Mouse (Mus musculus) MEL (cell line): Measurements from ENCODE around the gene Slc1a3. TPM values are rescaled to one million over a fixed set of nuclear protein-coding genes. Genes with fewer than 3 reads are reported as not detected.

ENCODE experiments used
- DNase-seq: peaks from one replicate; pipeline ENCODE4 v3.0.0; 2011; ENCODE audit warnings: low read depth, low spot score
- H3K27ac ChIP-seq: 2 replicates; pipeline ENCODE4 v1.5.1; 2012; ENCODE audit warnings: low read depth, mild to moderate bottlenecking, control low read depth, low read length, moderate library complexity; ENCODE audit not compliant: control insufficient read depth
- H3K27me3 ChIP-seq, 2 experiments: fragments of 150-350 bp in 1 of 2; sonication (generic) in 1 of 2; 2 replicates each; pipeline ENCODE4 v1.6.1; 2012; ENCODE audit warnings: low read length in 2 of 2, mild to moderate bottlenecking in 2 of 2, improper control_type of control experiment in 1 of 2, moderate library complexity in 1 of 2; ENCODE audit not compliant: insufficient read depth in 2 of 2, control insufficient read depth in 1 of 2
- H3K36me3 ChIP-seq, 2 experiments: 2 replicates each; pipeline ENCODE4 v1.6.1; 2012 to 2014; ENCODE audit warnings: low read length in 2 of 2, improper control_type of control experiment in 1 of 2, inconsistent platforms in 1 of 2, mild to moderate bottlenecking in 1 of 2; ENCODE audit not compliant: insufficient read depth in 2 of 2, control insufficient read depth in 1 of 2
- H3K4me1 ChIP-seq, 2 experiments: fragments of 150-350 bp in 1 of 2; sonication (generic) in 1 of 2; 2 replicates each; pipeline ENCODE4 v1.6.1; 2012; ENCODE audit warnings: low read length in 2 of 2, improper control_type of control experiment in 1 of 2, mild to moderate bottlenecking in 1 of 2; ENCODE audit not compliant: insufficient read depth in 2 of 2, control insufficient read depth in 1 of 2
- H3K4me3 ChIP-seq, 2 experiments: fragments of 150-350 bp in 1 of 2; sonication (generic) in 1 of 2; 2 replicates each; pipeline ENCODE4 v1.5.1; 2012; ENCODE audit warnings: low read depth in 2 of 2, low read length in 2 of 2, mild to moderate bottlenecking in 2 of 2, moderate library complexity in 2 of 2, control low read depth in 1 of 2, improper control_type of control experiment in 1 of 2; ENCODE audit not compliant: control insufficient read depth in 1 of 2, insufficient read depth in 1 of 2
- H3K79me2 ChIP-seq: 2 replicates; pipeline ENCODE4 v1.6.1; 2012; ENCODE audit warnings: mild to moderate bottlenecking, low read length, moderate library complexity; ENCODE audit not compliant: control insufficient read depth, poor library complexity, insufficient read depth
- H3K9ac ChIP-seq: 2 replicates; pipeline ENCODE4 v1.6.1; 2012; ENCODE audit warnings: low read depth, mild to moderate bottlenecking, control low read depth, low read length, moderate library complexity; ENCODE audit not compliant: control insufficient read depth, poor library complexity, severe bottlenecking
- H3K9me3 ChIP-seq: fragments of 150-350 bp; sonication (generic); replicated peaks from 2 replicates; pipeline ENCODE4 v1.6.1; 2012; ENCODE audit warnings: mild to moderate bottlenecking, low read length, improper control_type of control experiment, moderate library complexity; ENCODE audit not compliant: insufficient read depth
- BHLHE40 ChIP-seq: IDR thresholded peaks from 2 replicates; pipeline ENCODE4 v1.6.1; 2012; ENCODE audit warnings: low read depth, mild to moderate bottlenecking, inconsistent platforms, low read length, improper control_type of control experiment, borderline replicate concordance
- CTCF ChIP-seq, 3 experiments: IDR thresholded peaks in 2 of 3; conservative IDR thresholded peaks in 1 of 3; 2 replicates each; pipeline ENCODE4 v1.5.1; 2011 to 2012; ENCODE audit warnings: low read length in 3 of 3, low read depth in 2 of 3, mild to moderate bottlenecking in 2 of 3, improper control_type of control experiment in 1 of 3, inconsistent platforms in 1 of 3, mixed read lengths in 1 of 3, moderate library complexity in 1 of 3; ENCODE audit not compliant: control insufficient read depth in 1 of 3, insufficient read depth in 1 of 3, poor library complexity in 1 of 3, severe bottlenecking in 1 of 3
- ETS1 ChIP-seq: IDR thresholded peaks from 2 replicates; pipeline ENCODE4 v1.6.1; 2012; ENCODE audit warnings: low read depth, mild to moderate bottlenecking, inconsistent platforms, low read length, improper control_type of control experiment, moderate library complexity
- GABPA ChIP-seq: IDR thresholded peaks from 2 replicates; pipeline ENCODE4 v1.6.1; 2012; ENCODE audit warnings: low read depth, mild to moderate bottlenecking, inconsistent platforms, low read length, improper control_type of control experiment, moderate library complexity
- GATA1 ChIP-seq: IDR thresholded peaks from 2 replicates; pipeline ENCODE4 v1.6.1; 2011; ENCODE audit warnings: low read depth, low read length, improper control_type of control experiment
- JUND ChIP-seq: IDR thresholded peaks from 2 replicates; pipeline ENCODE4 v1.6.1; 2011; ENCODE audit warnings: low read depth, mild to moderate bottlenecking, improper control_type of control experiment, low read length
- MAX ChIP-seq: IDR thresholded peaks from 2 replicates; pipeline ENCODE4 v1.6.1; 2011; ENCODE audit warnings: low read length, improper control_type of control experiment
- MAZ ChIP-seq: IDR thresholded peaks from 2 replicates; pipeline ENCODE4 v1.6.1; 2012; ENCODE audit warnings: low read depth, mild to moderate bottlenecking, inconsistent platforms, low read length, improper control_type of control experiment
- MYC ChIP-seq: IDR thresholded peaks from 2 replicates; pipeline ENCODE4 v1.6.1; 2011; ENCODE audit warnings: low read depth, mild to moderate bottlenecking, low read length, improper control_type of control experiment, moderate library complexity
- NRF1 ChIP-seq: IDR thresholded peaks from 2 replicates; pipeline ENCODE4 v1.6.1; 2014; ENCODE audit warnings: low read depth, mild to moderate bottlenecking, inconsistent platforms, low read length, improper control_type of control experiment, moderate library complexity; ENCODE audit not compliant: poor library complexity, insufficient read depth, severe bottlenecking
- POLR2A ChIP-seq, 2 experiments: IDR thresholded peaks; 2 replicates each; pipeline ENCODE4 v1.6.1; 2011 to 2012; ENCODE audit warnings: low read length in 2 of 2, mild to moderate bottlenecking in 2 of 2, control low read depth in 1 of 2, improper control_type of control experiment in 1 of 2, low read depth in 1 of 2, moderate library complexity in 1 of 2; ENCODE audit not compliant: control insufficient read depth in 1 of 2, insufficient read depth in 1 of 2, poor library complexity in 1 of 2
- POLR2AphosphoS5 ChIP-seq: IDR thresholded peaks from 2 replicates; pipeline ENCODE4 v1.6.1; 2012; ENCODE audit warnings: low read depth, borderline replicate concordance, mild to moderate bottlenecking, inconsistent platforms, low read length, moderate library complexity, mixed read lengths
- RAD21 ChIP-seq: IDR thresholded peaks from 2 replicates; pipeline ENCODE4 v1.6.1; 2011; ENCODE audit warnings: mild to moderate bottlenecking, low read depth, low read length, improper control_type of control experiment
- RCOR1 ChIP-seq: IDR thresholded peaks from 2 replicates; pipeline ENCODE4 v1.6.1; 2012; ENCODE audit warnings: low read depth, mild to moderate bottlenecking, inconsistent platforms, low read length, improper control_type of control experiment
- TAL1 ChIP-seq: IDR thresholded peaks from 2 replicates; pipeline ENCODE4 v1.6.1; 2012; ENCODE audit warnings: mild to moderate bottlenecking, inconsistent platforms, low read length, moderate library complexity, mixed read lengths
- TBP ChIP-seq: IDR thresholded peaks from 2 replicates; pipeline ENCODE4 v1.8.0; 2011; ENCODE audit warnings: low read depth, low read length, improper control_type of control experiment
- UBTF ChIP-seq: IDR thresholded peaks from 2 replicates; pipeline ENCODE4 v1.6.1; 2012; ENCODE audit warnings: low read depth, mild to moderate bottlenecking, inconsistent platforms, low read length, improper control_type of control experiment, moderate library complexity, borderline replicate concordance; ENCODE audit not compliant: insufficient read depth
- USF1 ChIP-seq: IDR thresholded peaks from 2 replicates; pipeline ENCODE4 v1.6.1; 2014; ENCODE audit warnings: low read depth, mild to moderate bottlenecking, inconsistent platforms, low read length, improper control_type of control experiment, moderate library complexity
- USF2 ChIP-seq, 2 experiments: IDR thresholded peaks; 2 replicates each; pipeline ENCODE4 v1.6.1; 2011 to 2012; ENCODE audit warnings: improper control_type of control experiment in 2 of 2, low read length in 2 of 2, borderline replicate concordance in 1 of 2, inconsistent platforms in 1 of 2, low read depth in 1 of 2, mild to moderate bottlenecking in 1 of 2; ENCODE audit not compliant: insufficient read depth in 1 of 2
- ZC3H11A ChIP-seq: IDR thresholded peaks from 2 replicates; pipeline ENCODE4 v1.6.1; 2012; ENCODE audit warnings: low read depth, mild to moderate bottlenecking, inconsistent platforms, low read length, improper control_type of control experiment
- ZNF384 ChIP-seq: IDR thresholded peaks from 2 replicates; pipeline ENCODE4 v1.6.1; 2012; ENCODE audit warnings: low read depth, mild to moderate bottlenecking, inconsistent platforms, low read length, improper control_type of control experiment
- polyA plus RNA-seq, 2 experiments: library from polyadenylated mRNA; stranded (reverse) in 1 of 2; unstranded in 1 of 2; fragments of >175 nt in 1 of 2; fragments of >200 nt in 1 of 2; gene quantifications; 2 replicates each; pipeline versions ENCODE4 v1.2.1 to v1.2.4; 2012; ENCODE audit warnings: low replicate concordance in 2 of 2, low read depth in 1 of 2; ENCODE audit not compliant: insufficient read length in 2 of 2, insufficient read depth in 1 of 2, missing spikeins in 1 of 2
- total RNA-seq: library from RNA; depleted of rRNA; stranded (reverse); fragments of 300-350 nt; gene quantifications from 2 replicates; pipeline ENCODE4 v1.2.3, GENCODE M21; 2012

The Slc1a3 gene
- total and polyA plus RNA-seq, 3 experiments: not detected

DNA sequence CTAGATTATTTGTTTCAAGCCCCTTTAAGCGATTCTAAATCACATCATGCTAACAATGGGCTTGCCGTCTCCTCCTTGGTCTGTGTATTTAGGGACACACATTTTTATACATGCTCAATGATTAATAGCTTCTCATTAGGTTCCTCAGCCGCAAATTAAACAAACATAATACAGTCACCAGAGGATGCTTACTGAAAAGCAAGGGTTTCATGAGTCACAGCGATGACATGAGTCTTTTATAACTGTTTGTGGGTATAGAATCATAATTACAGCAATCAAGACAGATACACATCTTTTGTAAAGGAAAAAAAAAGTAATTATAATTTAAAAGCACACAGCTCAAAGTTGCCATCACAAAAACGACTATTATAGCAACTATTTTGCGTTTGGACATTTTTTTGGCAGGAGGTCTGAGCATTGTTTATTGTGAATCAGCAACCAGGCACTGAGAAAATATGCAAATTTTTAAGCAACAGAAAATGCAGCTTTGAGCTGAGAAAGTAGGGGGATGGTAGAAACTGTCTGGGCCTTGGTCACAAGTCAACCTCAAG is 6.5 kb upstream of the Slc1a3 start:
- Histone ChIP-seq H3K9ac (no peak overlapping the region), H3K9me3 (no peaks in the 10 kb centered on the region), H3K79me2 (no peaks in the 10 kb centered on the region), H3K4me1 (peaks cover 0 to 1% of the 10 kb centered on the region in 2 experiments; a peak in 1 of 4 replicates), H3K27ac (no peak overlapping the region), H3K36me3 (no peaks in the 10 kb centered on the region), H3K4me3 (no peak overlapping the region), H3K27me3 (peaks cover 0 to 3% of the 10 kb centered on the region in 2 experiments; a peak in 2 of 4 replicates)
- no peak for TF ChIP-seq NRF1
- no peak for TF ChIP-seq ETS1
- DNase-seq: no peak

DNA sequence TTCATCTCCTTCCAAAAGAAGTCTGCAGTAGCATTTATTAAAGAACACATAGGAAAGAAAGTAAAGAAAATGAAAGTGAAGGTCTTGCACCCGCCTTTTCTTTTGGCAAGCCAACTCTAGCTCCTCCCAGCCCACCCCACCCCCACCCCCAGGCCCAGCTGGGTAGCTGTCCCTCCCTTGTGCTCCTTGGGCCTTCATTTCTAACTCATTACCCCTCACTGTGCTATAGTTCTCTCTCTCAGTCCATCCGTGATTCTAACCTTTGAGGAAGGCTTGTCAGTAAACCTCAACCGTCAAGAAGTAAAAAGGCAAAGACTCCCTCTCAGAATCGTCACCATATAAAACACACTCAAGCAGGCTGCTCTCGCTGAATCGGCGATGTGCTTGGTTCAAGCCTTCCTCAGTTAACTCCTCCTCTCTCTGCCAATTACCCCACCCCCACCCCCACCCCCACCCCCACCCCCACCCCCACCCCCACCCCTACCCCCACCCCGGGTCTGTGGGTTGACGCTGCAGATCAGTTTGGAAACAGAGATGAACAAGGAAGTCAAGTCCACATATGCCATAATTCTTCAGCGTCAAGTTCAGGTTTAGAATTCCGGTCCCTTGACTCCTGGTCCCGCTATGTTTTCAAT is 5.9 kb upstream of the Slc1a3 start:
- no peak overlapping the region for H3K9ac ChIP-seq
- H3K27ac ChIP-seq: no peak overlapping the region
- no peaks in the 10 kb centered on the region for H3K9me3 ChIP-seq
- peaks cover 0 to 3% of the 10 kb centered on the region in 2 experiments; a peak in 2 of 4 replicates for H3K27me3 ChIP-seq
- peaks cover 0 to 5% of the 10 kb centered on the region in 2 experiments; a peak in 2 of 4 replicates for H3K4me1 ChIP-seq
- no peaks in the 10 kb centered on the region for H3K36me3 ChIP-seq
- no peak for DNase-seq
- H3K4me3 ChIP-seq: no peak overlapping the region; a peak in 1 of 4 replicates
- H3K79me2 ChIP-seq: no peaks in the 10 kb centered on the region
- no peak for TF ChIP-seq NRF1
- TF ChIP-seq, all 39 proteins: peak for 0

DNA sequence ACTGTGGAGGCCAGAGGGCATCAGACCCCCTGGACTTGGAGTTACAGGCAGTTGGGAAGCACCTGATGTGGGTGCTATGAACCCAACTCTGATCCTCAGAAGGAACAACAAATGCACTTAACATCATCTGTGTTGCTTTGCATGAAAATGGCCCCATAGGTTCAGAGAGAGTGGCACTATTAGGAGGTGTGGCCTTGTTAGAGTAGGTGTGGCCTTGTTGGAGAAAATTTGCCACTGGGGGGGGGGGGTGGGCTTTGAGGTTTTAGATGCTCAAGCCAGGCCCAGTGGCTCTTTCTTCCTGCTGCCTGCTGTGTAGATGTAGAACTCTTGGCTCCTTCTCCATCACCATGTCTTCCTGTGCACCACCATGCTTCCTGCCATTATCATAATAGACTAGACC is 5.1 kb upstream of the Slc1a3 start:
- Histone ChIP-seq H3K9ac (no peak overlapping the region), H3K4me3 (0 out of 4 replicates have a peak overlapping the region, but pooled peaks of 1 of the 2 experiments have one; percentile 15), H3K4me1 (peaks cover 0 to 5% of the 10 kb centered on the region in 2 experiments; a peak in 2 of 4 replicates), H3K79me2 (no peaks in the 10 kb centered on the region), H3K27me3 (peaks cover 0 to 3% of the 10 kb centered on the region in 2 experiments; a peak in 2 of 4 replicates), H3K36me3 (no peaks in the 10 kb centered on the region), H3K27ac (no peak overlapping the region), H3K9me3 (no peaks in the 10 kb centered on the region)
- no peak for TF ChIP-seq UBTF
- TF ChIP-seq ZNF384: no peak
- TF ChIP-seq ZC3H11A: no peak
- TF ChIP-seq JUND: no peak
- no peak for TF ChIP-seq RAD21
- no peak for TF ChIP-seq MAX
- no peak for TF ChIP-seq CTCF (IDR thresholded peaks at IDR 0.05 in 2 of 3, conservative IDR thresholded peaks at IDR 0.05 in 1 of 3; ENCODE audit: control insufficient read depth in 1 of 3, insufficient read depth in 1 of 3, low read depth in 2 of 3, low read length in 3 of 3, poor library complexity in 1 of 3, severe bottlenecking in 1 of 3)
- no peak for TF ChIP-seq GABPA
- no peak for TF ChIP-seq MYC
- no peak for TF ChIP-seq USF2 (IDR thresholded peaks at IDR 0.05; ENCODE audit: borderline replicate concordance in 1 of 2, insufficient read depth in 1 of 2, low read depth in 1 of 2, low read length in 2 of 2)
- TF ChIP-seq NRF1: no peak
- no peak for TF ChIP-seq TBP
- no peak for TF ChIP-seq GATA1
- TF ChIP-seq MAZ: no peak
- TF ChIP-seq USF1: no peak
- no peak for TF ChIP-seq BHLHE40
- TF ChIP-seq POLR2A (IDR thresholded peaks at IDR 0.05; ENCODE audit: control insufficient read depth in 1 of 2, insufficient read depth in 1 of 2, low read depth in 1 of 2, low read length in 2 of 2, poor library complexity in 1 of 2): no peak
- no peak for TF ChIP-seq POLR2AphosphoS5
- TF ChIP-seq TAL1: no peak
- no peak for TF ChIP-seq RCOR1
- DNase-seq: no peak
